Mouse (Mus musculus): ENCODE results near the gene Nfic.

Nfic gene

GRCm38 (mm10) chr10:81455181-81455895 is at the start of gene Nfic:
Nfic (minus strand) TSS chr10:81455635.
- peak in 1 of 2 experiments; percentile 8 for DNase-seq (ENCODE audit: low spot score in 2 of 2)

DNA sequence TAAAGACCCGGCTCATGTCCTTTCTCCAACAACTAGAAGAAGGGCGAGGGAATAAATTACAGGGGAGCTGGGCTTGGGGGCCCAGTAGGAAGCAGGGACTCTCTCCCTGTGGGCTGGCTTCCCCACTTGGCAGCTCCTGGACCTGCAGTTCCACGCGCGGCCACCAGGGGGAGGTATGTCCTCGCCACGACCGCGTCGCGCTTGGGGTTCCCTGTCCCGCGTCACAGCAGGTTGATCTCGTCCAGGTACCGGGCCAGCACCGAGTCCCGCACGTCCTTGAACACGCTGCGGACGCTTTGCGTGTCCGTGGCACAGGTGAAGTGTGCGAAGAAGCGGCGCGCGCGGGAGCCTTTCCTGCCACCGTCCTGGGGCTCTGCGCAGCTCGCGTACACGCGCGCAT is 47.2 kb upstream of the Nfic start:
- DNase-seq (ENCODE audit: low spot score in 2 of 2) = peak in 1 of 2 experiments; percentile 91

- no peak for DNase-seq (ENCODE audit: low spot score in 2 of 2)
Observed at GRCm38 (mm10) chr10:81501863-81502262, 46.4 kb upstream of the Nfic start.

DNA sequence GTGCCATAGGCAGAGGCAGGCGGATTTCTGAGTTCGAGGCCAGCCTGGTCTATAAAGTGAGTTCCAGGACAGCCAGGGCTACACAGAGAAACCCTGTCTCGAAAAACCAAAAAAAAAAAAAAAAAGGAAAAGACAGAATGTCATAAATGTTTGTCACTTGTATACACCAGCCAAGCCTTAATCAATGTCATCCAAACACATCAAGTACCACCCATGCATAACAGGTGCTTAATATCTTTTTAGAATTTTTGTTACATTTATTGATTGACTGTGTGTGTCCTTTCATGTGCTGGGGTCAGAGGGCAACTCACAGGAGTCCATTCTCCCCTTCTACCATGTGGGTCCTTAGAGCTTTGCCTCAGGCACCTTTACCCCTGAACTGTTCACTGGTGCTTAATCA is 44.6 kb upstream of the Nfic start, which contains the start of gene S1pr4:
TSS of gene S1pr4 (minus strand) at position 101 of the 400 bp plus-strand sequence.
- no peak for DNase-seq (ENCODE audit: low spot score in 2 of 2)

DNA sequence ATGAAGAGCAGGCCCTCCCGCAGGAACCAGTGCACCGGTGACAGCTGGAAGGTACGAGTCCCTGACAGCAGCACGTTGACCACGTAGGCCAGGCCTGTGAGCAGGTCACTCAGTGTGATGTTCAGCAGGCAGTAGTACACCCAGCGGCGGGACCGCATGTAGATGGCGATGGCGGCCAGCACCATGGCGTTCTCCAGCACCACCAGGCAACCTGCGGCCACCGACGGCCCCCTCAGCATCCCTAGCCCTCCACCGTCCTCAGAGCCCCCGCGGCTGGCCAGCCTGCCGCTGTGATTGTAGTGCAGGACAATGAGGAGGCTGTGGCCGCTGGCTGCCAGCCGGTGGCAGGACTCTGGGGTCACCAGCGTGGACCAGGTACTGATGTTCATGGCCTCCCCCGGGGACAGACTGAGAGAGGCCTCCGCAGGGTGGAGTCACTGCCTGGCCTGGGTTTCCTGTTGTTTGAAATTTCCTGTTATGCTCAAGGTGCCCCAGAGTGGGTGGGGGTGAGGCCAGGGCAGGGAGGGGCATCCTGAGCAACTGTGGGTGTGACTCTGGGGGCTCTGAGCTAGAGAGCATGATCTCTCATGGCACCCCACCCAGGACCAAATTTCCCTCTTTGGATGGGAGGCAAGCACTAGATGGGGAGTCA is 43.9 kb upstream of the Nfic start:
- DNase-seq (ENCODE audit: low spot score in 2 of 2) = no peak

DNA sequence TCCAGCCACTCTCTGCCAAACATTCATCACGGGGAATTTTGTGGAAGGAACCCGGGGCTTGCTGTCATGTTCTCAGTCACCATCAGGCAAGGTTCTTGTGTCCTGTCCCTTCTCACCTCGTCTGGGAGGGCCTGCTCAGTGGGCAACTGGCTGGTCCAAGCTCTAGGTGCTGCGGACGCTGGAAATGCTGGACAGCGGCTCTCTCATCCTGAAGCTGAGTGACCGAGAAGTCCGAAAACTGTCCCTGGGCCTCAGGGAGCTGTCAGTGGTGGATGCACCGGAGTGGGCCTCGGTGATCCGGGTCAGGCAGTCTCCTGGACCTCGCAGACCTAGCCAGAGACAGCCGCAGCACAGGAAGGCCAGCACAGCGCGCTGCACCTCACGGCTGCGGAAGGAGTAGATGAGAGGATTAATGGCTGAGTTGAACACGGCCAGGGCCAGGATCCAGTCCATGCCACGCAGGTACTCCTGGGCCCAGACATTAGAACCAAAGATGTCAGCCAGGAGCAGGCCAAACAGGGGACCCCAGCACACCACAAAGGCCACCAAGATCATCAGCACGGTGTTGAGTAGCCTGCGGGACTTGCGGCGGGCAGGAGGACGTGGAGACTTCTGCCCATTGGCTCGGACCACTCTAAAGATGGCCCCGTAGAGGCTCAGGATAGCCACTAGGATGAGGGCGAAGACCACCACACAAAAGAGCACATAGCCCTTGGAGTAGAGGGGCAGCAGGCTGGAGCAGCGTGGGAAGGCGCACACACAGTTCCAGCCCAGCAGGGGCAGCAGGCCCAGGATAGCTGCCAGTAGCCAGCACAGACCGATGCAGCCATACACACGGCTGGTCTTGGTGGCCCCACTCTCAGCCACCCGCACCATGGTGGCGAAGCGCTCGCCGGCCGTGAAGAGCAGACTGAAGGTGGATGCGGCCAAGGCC is 43.1 kb upstream of the Nfic start:
- DNase-seq (ENCODE audit: low spot score in 2 of 2) = no peak

DNA sequence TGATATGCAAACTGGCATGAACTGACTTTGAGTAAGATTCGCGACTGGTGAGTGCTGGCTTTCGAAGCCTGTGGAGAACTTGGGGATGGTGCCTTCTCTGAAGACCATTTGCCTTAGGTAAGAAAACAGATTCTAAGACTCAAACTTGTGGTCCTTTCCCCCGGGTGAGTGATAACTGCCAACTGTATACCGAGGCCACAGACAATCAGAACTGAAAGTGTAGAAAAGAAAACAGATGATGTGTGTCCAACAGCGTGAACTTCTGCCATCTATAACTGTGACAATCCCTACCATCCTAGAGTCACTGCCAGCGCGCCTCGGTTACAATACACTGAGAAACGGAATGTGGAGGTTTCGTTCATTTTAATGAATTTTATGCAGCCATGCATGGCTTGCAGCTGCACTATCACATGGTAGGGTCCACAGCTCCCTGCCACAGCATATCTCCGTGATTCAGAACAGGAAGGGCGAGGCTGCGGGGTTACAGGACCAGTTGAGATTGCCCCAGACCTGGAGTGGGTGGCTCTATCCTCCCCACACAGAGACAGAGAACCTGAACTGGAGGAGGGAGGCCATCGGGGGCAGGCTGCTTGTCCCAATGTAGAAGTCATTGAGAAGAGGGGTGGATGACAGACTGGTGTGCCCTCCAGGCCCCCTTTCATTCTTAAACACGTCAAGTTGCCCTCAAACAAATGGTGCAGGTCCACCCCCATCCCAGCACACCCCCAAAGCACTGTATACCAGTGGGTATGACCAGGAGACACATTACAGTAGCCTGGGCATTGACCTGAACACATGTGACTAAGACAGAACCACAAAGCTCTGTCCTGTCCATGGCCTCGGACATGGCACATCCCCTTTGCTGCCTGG is 42.2 kb upstream of the Nfic start:
- no peak for DNase-seq (ENCODE audit: low spot score in 2 of 2)

- no peak for DNase-seq (ENCODE audit: low spot score in 2 of 2)
Observed at GRCm38 (mm10) chr10:81496969-81497368, 41.5 kb upstream of the Nfic start.

DNA sequence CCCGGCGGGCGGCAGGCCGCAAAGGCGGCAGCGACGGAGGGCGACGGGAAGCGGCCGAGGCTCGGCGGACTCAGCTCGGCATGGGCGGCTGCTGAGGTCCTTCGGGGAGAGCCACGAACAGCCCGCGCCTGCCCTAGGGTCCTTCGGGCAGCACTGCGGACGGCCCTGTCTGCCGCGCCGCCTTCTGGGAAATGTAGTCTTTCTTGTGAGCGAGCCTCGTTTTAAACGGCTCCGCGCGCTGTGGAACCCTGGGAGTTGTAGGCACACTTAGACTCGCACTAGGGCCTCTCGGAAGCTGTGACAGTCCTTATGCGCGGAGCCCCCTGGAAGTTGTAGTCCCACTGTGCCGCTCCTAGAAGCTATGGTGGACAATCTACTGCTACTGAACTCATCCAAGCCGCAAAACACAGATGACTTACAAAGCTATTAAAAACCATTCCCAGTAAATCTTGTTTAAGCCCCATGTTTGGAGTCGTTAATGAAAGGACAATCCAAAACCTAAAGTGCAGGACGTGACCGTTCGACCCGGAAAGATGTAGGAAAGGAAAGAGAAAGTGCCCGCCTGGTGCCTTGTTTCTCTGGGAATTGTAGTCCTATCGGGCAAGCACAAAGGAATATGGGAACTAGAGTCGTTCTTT is 40.9 kb upstream of the Nfic start, which contains the start of gene Ncln:
TSS of gene Ncln (minus strand) at position 129 of the 638 bp plus-strand sequence.
- peak; percentile 96 to 98 for DNase-seq (ENCODE audit: low spot score in 2 of 2)

- DNase-seq (ENCODE audit: low spot score in 2 of 2) = no peak
Observed at GRCm38 (mm10) chr10:81495616-81496263, 40.3 kb upstream of the Nfic start.

- DNase-seq (ENCODE audit: low spot score in 2 of 2) = no peak
Observed at GRCm38 (mm10) chr10:81495151-81495550, 39.7 kb upstream of the Nfic start.

DNA sequence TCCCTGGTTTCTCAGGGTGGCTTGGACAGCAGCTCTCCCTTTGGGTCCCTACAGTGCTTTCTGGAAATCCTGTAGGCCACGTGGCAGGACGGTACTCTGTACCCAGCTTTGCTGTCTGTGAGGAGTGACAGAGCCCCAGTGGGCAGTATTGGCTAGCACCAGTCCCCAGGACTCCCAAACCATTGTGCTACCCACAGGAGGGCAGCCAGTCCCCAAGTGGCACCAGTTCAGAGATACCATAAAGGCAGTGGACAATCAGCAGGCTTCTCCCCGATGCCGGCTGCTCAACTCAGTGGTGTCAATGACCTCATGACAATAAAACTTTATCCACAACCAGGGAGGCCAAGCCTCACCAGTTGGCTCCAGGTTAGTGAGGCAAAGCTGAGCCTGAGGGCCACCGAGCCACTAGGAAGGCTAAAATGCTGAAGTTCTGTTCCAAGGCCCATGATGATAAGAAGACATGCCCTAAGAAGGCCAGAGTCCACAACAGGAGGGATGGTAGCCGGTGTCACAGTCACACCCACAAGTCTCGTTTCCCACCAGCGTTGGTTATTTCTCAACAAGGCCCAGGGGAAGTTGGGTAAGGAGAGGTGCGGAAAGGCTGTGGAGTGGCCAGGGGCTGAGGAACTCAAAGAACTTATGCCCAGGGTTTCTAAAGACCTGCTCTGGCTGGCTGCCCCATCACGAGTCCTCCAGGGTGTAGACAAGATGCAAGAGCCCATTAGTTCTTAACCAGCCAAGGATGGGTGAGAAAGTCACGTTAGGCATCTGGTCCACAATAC is 39.0 kb upstream of the Nfic start:
- DNase-seq (ENCODE audit: low spot score in 2 of 2) = no peak

DNA sequence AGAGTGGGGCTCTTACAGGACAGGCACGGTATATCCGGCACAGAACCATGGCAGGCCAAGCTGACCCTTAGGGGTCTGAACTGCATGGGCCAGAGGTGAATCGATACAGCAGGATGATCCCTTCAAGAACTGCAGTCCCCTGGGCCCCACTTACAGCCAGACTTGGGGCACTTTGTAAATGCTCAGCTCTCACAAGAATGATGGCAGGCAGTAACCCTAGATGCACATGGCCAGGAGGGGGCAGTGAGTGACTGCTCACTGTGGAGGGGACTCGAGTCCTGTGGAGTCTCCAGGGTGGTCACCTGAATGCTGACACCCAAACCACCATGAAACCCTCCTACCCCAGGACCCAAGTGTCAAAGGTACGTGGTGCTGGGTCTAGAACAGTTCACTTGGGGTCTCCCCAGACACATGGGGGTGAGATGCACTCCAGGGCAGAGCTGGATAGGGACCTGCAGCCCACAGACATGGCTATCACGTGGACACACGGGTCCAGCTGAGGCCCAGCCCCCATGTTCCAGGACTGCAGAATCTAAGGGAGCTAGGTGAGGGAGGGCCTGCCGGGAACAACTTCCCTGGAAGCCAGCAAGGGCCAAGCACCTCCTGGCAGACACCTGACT is 38.3 kb upstream of the Nfic start:
- no peak for DNase-seq (ENCODE audit: low spot score in 2 of 2)

DNA sequence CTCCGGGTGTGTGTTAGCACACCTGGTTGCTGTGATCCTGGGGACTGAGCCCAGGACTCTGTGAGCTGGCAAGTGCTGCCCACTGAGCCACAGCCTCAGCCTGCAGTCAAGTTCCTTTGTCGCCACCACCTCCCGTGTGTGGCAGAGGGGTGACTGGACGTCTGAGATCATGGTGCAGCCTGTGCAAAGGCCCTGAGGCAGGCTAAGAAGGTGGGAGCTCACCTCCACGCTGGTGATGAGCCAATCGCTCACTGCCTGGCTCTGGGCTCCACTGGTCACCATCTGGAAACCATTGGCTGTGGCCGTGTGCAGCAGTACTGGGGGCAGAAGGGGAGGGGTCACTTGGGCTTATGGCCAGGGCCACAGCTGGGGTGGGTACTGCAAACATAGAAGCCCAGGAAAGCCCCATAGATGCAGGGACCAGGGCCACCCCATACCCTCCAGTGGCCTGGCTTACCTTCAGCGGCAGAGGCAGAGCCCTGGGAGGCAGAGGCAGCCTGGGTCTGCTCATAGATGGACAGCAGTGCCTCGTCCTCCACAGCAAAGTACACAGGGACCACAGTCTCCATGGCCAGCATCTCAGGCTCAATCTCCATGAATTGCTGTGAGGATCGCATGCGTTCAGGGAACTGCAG is 37.3 kb upstream of the Nfic start:
- no peak for DNase-seq (ENCODE audit: low spot score in 2 of 2)

DNA sequence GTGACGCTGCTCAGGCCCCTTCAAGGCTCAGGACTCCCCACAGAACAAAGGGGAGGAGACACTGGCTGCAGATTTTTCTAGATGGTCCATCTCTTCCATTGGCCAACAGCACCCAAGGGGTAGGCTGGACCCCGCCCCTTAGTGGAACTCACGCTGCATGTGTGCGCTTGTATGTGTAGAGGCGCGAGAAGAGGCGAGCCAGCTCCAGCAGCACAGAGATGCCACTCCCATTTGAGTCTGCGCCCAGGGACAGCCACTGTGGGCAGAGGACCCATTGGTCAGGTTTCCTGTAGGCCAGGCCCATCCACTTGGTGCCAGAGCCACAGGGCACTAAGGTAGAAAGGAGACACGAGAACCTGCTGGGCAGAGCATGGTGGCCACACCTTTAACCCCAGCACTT is 35.6 kb upstream of the Nfic start:
- no peak for DNase-seq (ENCODE audit: low spot score in 2 of 2)

DNA sequence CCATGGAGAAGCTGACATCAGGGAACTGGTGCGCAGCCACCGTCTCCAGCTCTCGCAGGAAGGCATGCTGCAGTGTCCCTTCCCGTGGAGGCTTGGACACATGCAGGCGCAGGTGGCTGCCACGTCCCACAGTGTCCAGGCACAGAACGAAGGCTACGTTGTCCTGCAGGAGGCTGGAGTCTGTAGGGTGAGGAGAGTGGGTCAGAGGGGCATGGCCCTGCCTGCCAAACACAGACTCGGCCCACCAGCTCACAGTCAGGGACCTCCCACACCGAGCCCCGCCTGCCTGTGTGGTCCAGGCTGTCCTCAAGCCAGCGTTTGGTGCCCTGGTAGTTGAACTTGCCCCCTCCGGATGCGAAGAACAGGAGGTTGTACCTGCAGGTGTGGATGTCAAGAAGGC is 34.5 kb upstream of the Nfic start:
- DNase-seq (ENCODE audit: low spot score in 2 of 2) = no peak

- no peak for DNase-seq (ENCODE audit: low spot score in 2 of 2)
Observed at GRCm38 (mm10) chr10:81488081-81488480, 32.6 kb upstream of the Nfic start.

DNA sequence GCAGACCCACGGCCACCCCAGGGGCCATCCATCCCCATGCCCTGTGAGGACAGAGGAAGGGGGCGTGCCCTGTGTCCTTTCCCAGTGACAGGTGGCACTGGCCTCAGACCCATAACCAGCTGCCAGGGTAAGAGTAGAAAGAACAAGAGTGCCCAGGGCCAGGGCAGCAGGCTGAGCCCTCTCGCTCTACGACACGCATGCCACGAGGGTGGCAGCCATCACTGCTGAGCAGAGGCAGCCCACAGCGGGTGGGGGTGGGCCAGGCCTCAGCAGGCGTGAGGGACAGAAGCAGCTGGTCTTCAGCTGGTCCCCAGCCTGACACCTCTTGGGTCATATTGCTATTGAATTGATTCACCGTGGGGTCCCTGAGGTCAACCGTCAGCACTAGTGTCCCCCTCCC is 31.1 kb upstream of the Nfic start:
- DNase-seq (ENCODE audit: low spot score in 2 of 2) = no peak

Data from frontal cortex, postnatal 14 days (tissue).